Mouse (Mus musculus) frontal cortex, adult 2 months (tissue): ENCODE measurements around the gene Tarbp2. TPM values are rescaled to one million over a fixed set of nuclear protein-coding genes. Genes with fewer than 3 reads are reported as not detected.

Experiments used
- DNase-seq, 2 experiments: peaks; one replicate each; pipeline ENCODE4 v3.0.0; 2022; ENCODE audit warnings: low spot score in 1 of 2; ENCODE audit errors: extremely low spot score in 1 of 2
- polyA plus RNA-seq: library from polyadenylated mRNA; depleted of rRNA; stranded (reverse); fragments of >200 nt; gene quantifications from 2 replicates; pipeline ENCODE4 v1.2.3, GENCODE M21; 2012

Tarbp2 gene
- polyA plus RNA-seq, 1 experiment, result 80.1 TPM

DNA sequence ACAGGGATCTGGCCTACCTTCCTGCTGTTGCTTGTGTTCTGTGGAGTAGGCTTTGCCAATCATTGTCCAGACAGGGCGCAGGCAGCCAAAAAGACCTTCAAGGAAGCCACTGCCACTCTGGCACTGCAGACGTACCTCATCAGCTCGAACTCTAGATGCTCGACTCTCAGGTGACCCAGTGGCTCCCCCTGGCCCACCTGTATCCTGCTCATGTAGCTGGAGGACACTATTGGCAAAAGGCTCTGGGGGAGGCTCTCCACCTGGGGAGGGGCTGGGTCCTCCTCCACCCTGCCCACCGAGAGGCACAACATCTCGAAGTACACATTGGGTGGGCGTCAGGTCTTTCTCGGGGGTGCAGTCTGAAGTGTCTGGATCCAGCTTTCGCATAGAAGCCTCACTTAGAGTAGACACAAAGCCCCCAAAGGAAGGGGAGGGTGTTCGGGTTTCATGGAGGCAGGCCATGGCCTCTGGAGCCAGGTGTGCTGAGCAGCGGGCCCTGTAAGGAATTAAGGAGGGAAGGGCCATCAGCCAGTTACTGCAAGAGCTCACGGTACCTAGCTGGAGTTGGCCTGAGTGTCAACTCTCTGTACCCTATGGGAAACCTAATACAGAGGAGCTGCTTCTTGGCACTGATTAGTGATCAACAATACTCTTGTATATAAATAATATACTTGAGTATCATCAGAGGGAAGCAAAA is 12.8 kb upstream of the Tarbp2 start:
- no peak for DNase-seq

DNA sequence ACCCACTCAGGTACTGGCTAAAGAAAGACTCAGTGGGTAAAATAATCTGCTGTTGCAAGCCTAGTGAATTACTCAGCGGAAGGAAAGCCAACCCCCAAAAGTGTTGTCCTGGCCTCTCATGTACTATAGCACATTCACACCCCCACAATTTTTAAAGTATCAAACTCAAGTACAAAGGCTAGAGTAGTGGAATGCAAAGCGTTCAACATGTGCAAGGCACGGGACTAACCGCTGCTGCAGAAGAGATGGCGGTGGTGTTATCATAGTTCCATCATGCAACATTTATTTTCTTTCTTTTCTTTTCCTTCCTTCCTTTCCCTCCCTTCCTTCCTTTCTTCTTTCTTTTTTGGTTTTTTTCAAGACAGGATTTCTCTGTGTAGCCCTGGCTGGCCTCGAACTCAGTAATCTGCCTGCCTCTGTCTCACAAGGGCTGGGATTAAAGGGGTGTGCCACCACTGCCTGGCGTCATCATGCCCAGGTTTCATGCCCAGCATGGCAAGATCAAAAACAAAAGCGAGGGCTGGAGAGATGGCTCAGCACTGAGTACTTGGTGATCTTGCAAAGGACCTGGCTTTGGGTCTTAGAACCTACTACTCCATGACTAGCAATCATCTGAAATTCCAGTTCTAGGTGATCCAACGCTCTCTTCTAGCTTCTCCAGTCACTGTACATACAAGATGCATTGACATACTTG is 12.1 kb upstream of the Tarbp2 start:
- no peak for DNase-seq

DNA sequence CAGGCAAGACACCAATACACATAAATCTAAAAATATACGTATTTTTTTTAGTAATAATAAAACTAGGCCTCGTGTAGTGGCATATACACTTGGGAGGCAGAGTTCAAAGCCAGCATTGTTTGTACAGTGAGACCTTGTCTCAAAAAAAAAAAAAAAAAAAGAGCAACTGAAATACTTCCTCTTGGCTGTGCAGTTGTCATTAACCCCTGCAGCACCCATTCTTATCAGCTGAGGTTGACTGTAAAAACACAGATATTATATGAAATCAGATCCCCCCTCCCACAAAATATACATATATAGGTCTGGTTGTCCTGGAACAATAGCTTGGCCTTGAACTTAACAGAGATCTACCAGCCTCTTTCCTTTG is 11.5 kb upstream of the Tarbp2 start:
- DNase-seq, result no peak

- DNase-seq, result no peak
These were observed 11.1 kb upstream of the Tarbp2 start for GRCm38 (mm10) chr15:102506864-102507263.

DNA sequence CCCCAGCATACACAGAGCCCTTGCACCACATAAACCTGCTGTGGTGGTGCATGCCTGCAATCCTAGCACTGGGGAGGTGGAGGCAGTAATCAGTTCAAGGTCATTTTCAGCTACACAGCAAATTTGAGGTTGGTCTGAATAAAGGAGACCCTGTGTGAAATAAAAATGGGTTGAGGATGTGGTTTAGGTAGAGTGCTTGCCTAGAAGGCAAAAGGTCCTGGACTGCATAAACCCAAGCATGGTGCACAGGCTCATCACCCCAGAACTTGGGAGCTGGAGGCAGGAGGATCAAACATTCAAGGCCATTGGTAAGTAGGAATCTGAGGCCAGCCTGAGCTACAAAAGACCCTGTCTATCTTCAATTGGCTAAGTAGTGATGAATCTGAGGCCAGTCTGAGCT is 10.4 kb upstream of the Tarbp2 start:
- no peak for DNase-seq

DNA sequence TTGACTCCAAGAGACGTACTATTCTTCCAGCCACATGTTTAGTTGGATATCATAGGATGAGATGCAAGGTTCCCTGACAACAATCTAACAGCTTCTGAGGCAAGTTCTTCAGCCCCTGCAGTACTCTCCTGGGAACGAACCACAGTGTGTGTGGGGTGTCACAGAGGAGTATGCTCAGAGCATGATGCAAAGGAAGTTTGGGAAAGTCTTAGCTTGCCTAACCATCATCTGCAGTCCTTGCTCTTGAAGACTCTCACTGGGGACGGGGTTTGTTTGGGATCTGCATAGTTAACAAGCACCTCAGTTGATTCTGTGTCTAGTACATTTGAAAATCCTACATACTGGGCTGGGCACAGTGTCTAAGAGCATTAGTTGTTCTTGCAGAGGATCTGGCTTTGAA is 9.7 kb upstream of the Tarbp2 start:
- no peak for DNase-seq

DNA sequence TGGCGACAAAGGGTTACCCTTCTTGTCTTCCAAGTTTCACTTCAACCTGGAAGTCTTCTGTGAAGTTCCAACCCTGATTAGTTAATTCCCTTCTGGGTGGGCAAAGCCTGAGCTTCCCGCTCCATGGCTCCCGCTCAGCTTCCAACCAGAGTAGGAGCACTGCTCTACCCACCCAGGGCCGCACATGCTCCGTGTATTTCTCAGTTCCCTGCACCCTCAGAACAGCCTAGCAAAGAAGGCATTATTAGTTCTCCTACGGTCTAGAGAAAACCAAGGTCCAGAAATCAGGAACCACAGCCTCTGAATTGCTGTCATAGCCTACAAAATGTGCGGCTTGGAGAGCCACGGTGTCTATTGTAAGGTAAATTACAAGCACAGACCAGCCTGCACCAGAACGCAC is 7.9 kb upstream of the Tarbp2 start:
- no peak for DNase-seq

DNA sequence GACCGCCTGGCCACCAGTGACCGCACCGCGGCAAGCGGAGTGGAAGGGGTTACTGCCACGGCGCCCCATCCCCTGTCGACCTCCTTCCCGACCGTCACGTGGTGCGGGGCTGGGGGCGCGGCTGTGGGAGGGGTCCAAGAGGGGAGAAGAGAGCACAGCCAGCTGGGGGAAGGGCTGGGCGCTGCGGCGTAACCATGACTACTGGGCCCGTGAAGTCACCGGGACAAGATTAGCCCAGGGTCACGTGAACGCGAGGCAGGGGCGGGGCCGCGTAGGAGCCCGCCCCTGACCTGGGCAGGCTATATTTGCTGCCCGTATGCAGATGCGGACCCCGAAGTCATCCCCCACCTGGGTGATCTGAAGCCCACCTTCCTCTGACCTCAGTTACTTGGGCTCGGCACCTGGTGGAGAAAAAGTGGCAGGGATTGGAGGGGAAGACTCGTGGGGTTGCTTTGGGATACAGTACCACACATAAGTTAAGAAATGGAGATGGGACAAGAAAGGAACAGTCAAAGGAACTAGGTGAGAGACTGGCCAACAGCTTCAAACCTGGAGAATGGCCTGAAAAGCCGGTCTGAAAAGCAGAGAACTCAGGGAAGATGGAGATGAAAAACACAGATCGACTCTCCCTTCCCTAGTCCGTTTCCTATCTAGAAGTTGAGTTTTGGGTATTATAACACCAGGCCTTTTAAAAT is 7.3 kb upstream of the Tarbp2 start:
- DNase-seq, result peak; percentile 74 to 85

- no peak for DNase-seq
These were observed 6.6 kb upstream of the Tarbp2 start for GRCm38 (mm10) chr15:102511285-102511833.

- no peak for DNase-seq
These were observed 6.0 kb upstream of the Tarbp2 start for GRCm38 (mm10) chr15:102512010-102512409.

GRCm38 (mm10) chr15:102512471-102512870 is 5.5 kb upstream of the Tarbp2 start:
- no peak for DNase-seq

DNA sequence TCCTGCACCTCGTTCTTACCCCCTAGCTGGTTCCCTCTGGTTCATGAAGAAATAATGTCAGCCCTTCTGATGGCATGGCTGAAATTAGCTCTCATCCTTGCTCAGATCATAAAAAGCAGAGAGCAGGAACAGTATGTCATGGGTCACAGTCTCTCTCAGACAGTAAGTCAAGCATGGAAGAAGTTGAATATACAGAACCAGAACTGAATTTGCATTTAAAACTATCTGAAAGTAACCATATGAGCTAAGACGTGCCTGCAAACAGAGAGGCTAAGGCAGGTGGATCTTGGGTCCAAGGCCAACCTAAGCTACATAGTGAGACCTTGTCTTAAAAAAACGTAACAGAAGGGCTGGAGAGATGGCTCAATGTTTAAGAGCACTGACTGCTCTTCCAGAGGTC is 5.0 kb upstream of the Tarbp2 start:
- DNase-seq, result no peak

DNA sequence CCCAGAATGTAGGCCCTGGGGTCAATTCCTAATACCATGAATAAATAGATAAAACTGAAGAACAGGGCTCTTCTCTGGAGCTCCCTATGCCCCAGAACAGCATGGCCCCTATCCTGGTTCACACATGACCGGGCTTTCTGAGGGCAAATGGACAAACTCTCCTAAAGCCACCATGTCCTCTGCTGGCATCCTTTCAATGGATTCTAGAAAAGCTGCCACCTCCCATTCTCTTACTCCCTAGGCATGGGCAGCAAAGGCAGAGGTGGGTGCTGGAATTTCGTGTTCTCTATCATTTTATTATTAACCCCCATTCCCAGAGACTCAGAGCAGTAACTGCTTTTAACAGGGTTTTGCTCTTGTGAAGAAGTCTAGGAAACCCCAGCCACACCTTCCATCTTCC is 2.7 kb upstream of the Tarbp2 start:
- DNase-seq, result no peak

GRCm38 (mm10) chr15:102515791-102516190 is 2.2 kb upstream of the Tarbp2 start:
- DNase-seq, result no peak

DNA sequence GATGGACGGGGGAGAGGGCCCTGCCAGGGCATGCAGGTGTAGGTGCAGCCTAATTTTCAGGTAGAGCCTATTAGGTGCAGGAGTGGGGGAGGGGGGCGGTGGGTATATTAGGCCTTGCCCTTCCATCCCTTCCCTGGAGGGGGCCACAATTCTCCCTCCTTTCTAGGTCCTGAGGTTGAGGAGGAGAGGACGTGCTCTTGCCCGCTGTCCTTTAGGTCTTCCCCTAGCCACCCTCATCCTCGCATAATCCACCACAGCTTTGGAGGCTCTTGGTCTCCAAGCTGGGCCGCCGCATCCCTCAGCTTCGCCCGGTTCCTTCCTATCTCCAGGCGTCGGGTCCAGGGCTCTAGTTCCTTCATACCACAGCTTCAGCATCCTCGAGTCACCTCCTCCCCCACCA is 1.7 kb upstream of the Tarbp2 start:
- no peak for DNase-seq

DNA sequence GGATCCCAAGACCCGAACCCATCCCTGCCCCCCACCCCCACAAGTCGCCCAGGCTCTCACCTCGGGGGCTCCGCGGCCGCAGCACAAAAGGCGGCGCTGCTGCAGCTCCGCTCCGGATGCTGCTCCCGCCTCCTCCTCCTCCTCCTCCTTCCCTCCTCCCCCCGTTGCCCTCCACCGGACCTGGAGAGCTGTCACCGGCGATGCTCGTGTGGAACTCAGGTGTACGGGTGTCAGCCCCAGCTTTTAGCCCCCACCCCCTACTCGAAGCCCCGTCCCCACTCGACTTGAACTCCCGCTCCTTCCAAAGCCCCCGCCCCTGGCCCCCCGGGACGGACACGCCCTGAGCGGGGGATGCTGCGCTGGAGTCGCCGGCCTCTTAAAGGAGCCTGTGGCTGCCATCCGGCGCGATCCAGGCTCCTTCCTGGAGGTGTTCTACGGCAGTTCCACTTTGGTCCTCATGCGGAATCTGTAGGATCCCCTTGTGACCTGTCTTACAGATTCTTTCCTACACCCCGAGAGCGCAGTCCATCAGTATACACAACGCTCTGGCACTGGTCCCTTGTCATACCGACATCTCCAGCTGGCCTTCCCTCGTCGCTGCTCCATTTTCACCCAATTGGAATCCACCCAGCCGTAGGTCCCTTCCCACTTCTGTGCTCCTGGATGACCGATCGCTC is 1.1 kb upstream of the Tarbp2 start, which contains the start of gene Map3k12:
Gene Map3k12, minus strand, starts transcription at position 337 of the 677 bp plus-strand sequence.
- peak; percentile 63 to 80 for DNase-seq

DNA sequence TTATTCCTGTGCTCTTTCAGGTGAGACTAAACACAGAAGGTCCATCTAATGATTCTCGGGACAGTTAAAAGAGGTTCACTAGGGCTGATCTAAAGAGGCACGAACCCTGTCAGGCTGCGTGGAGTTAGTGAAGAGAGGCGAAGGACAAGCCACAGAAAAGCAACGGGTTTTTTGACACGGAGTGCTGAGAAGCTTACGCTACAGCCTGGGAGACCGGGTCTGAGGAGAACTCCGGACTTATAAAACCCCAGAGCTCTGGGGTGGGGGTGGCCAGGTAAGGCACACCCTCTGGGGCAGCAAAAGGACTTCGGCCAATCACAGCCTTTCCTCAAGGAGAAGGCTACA is 389 bp upstream of the Tarbp2 start:
- DNase-seq, result no peak

DNA sequence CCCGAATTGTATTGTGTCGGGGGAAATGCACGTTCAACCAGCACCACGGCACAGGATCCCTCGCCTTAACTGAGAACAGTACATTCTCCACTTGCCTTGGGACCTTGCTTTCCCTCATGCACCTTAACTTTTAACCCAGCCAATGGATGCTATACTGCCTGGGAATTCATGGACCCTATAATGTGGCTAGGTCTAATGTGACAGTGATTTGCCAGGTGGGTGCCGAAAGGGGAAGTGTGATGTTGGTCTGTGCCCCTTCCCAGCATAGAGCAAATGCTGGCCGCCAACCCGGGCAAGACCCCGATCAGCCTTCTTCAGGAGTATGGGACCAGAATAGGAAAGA is 838 bp downstream of the Tarbp2 start:
- DNase-seq, result no peak

DNA sequence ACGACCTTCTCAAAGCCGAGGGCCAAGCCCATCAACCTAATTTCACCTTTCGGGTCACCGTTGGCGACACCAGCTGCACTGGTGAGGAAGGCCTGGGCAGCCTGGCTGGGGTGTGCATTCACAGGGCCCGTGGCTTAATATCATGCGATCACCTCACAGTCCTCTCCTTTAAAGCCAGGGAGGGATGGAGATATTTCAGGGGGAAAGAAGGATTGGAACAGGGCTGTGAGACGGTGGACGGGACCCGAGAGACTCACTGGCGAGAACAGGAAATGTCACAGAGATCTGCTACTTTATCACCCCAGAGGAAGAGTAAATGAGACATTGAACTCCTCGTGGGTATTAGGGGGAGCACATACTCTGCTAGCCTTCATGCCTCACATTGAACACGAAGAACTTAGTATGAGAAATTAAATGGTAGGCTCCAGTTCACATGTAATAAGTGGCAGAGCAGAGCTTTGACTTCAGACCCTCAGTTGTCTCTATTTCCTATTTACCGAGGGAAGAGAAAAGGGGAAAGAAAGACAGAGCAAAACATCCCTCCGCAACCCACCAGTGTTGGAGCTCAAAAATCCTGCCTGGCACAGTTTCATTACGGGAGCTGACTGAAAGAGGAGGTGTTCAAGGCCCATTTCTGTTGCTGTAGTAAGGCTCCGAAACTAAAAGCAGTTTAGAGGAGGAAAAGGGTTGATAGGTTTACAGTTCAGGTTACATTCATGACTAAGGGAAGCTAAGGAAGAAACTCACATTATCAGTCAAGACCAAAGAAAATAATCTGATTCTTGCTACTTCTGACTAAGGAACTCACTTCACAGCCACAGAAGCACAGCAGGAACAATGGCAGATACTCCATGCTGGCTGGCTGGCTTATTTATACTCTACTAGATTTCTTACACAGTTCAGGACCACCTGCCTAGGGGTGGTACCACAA is 1.5 kb downstream of the Tarbp2 start:
- DNase-seq, result no peak

DNA sequence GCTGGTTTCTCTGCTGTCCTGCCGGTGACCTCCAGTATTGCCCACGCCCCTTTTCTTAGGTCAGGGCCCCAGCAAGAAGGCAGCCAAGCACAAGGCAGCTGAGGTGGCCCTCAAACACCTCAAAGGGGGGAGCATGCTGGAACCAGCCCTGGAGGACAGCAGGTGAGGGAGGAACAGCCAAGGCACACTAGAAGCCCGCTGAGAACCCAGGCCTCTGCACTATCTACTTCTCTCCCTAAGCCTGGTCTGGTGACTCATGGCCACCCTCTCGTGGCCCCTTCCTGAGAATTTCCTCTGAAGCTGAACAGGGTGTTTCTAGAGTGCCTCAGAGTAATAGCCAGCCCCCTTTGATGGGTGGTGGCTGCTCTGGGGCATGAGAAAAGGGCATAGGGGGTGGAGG is 2.4 kb downstream of the Tarbp2 start:
- DNase-seq, result no peak
